Mouse (Mus musculus) G1E (cell line): ENCODE data around the gene Itpkc. TPM values are rescaled to one million over a fixed set of nuclear protein-coding genes. Genes with fewer than 3 reads are reported as not detected.

Experiments used
- ATAC-seq: 2 replicates; pipeline ENCODE4 v1.8.0; 2016; ENCODE audit warnings: mild to moderate bottlenecking; ENCODE audit not compliant: insufficient number of reproducible peaks, poor library complexity, low FRiP score, severe bottlenecking; ENCODE audit errors: extremely low read depth
- DNase-seq: peaks from one replicate; pipeline ENCODE4 v3.0.0; 2012; ENCODE audit warnings: low spot score
- H3K27me3 ChIP-seq: 2 replicates; pipeline ENCODE4 v1.6.1; 2012; ENCODE audit warnings: mild to moderate bottlenecking, low read length, inconsistent platforms; ENCODE audit not compliant: insufficient read depth
- H3K36me3 ChIP-seq: replicated peaks from 2 replicates; pipeline ENCODE3; 2012; ENCODE audit warnings: mild to moderate bottlenecking, inconsistent platforms
- H3K4me1 ChIP-seq: 2 replicates; pipeline ENCODE4 v1.6.1; 2012; ENCODE audit warnings: low read depth, low read length, inconsistent platforms, mixed read lengths; ENCODE audit not compliant: insufficient read depth
- H3K4me3 ChIP-seq: 2 replicates; pipeline ENCODE4 v1.5.1; 2012; ENCODE audit warnings: low read depth, mild to moderate bottlenecking, inconsistent platforms, low read length, moderate library complexity, mixed read lengths
- H3K9me3 ChIP-seq: replicated peaks from 2 replicates; pipeline ENCODE4 v1.6.1; 2012; ENCODE audit warnings: inconsistent platforms
- CTCF ChIP-seq: IDR thresholded peaks from 2 replicates; pipeline ENCODE4 v1.5.1; 2012; ENCODE audit warnings: low read depth, low read length, inconsistent platforms, mixed read lengths
- GATA1 ChIP-seq: IDR thresholded peaks from 2 replicates; pipeline ENCODE4 v1.6.1; 2012; ENCODE audit warnings: borderline replicate concordance, low read length, inconsistent platforms, mixed read lengths
- GATA2 ChIP-seq: IDR thresholded peaks from 2 replicates; pipeline ENCODE4 v1.6.1; 2012; ENCODE audit warnings: low read depth, low read length, inconsistent platforms, borderline replicate concordance
- POLR2AphosphoS5 ChIP-seq: IDR thresholded peaks from 2 replicates; pipeline ENCODE4 v1.6.1; 2012; ENCODE audit warnings: low read depth, low read length, inconsistent platforms; ENCODE audit not compliant: insufficient replicate concordance
- TAL1 ChIP-seq: conservative IDR thresholded peaks from 2 replicates; pipeline ENCODE4 v1.6.1; 2012; ENCODE audit warnings: low read depth, low read length, inconsistent platforms, mixed read lengths
- polyA plus RNA-seq: library from polyadenylated mRNA; stranded (reverse); fragments of >175 nt; gene quantifications from 2 replicates; pipeline ENCODE4 v1.2.3, GENCODE M21; 2012
- total RNA-seq, 2 experiments: library from RNA; stranded (forward) in 1 of 2; stranded (reverse) in 1 of 2; fragments of 200-1000 nt in 1 of 2; fragments of >200 nt in 1 of 2; fragmentation: Nextera tagmentation in 1 of 2; gene quantifications; 2 replicates each; pipeline ENCODE4 v1.2.3; 2014 to 2017

Itpkc gene
- total and polyA plus RNA-seq, 3 experiments, result 3.9 to 5.3 (median 4.6) TPM

- no peak for ATAC-seq
- Histone ChIP-seq H3K4me1 (peaks cover 39% of the 10 kb centered on the region), H3K36me3 (peaks cover 59% of the 10 kb centered on the region), H3K4me3 (no peak overlapping the region), H3K9me3 (no peaks in the 10 kb centered on the region), H3K27me3 (no peaks in the 10 kb centered on the region)
- no peak for DNase-seq
- TF ChIP-seq TAL1, result no peak
- TF ChIP-seq GATA1, result no peak
- TF ChIP-seq GATA2, result no peak
- no peak for TF ChIP-seq CTCF
- TF ChIP-seq POLR2AphosphoS5, result no peak
Observed at GRCm38 (mm10) chr7:27174896-27175295, 53.6 kb downstream of the Itpkc start.

- no peak for TF ChIP-seq POLR2AphosphoS5
- no peak for TF ChIP-seq CTCF
- Histone ChIP-seq H3K4me3 (no peak overlapping the region), H3K4me1 (peaks cover 36% of the 10 kb centered on the region), H3K27me3 (no peaks in the 10 kb centered on the region), H3K9me3 (no peaks in the 10 kb centered on the region), H3K36me3 (peaks cover 62% of the 10 kb centered on the region)
- ATAC-seq (no peak), DNase-seq (no peak)
Observed at GRCm38 (mm10) chr7:27174496-27174895, 54.0 kb downstream of the Itpkc start.

GRCm38 (mm10) chr7:27170981-27171380, 57.5 kb downstream of the Itpkc start:
- no peak for ATAC-seq
- Histone ChIP-seq H3K27me3 (no peaks in the 10 kb centered on the region), H3K9me3 (no peaks in the 10 kb centered on the region), H3K4me3 (no peak overlapping the region), H3K36me3 (peaks cover 78% of the 10 kb centered on the region), H3K4me1 (peaks cover 41% of the 10 kb centered on the region)
- TF ChIP-seq CTCF (no peak), GATA1 (no peak), TAL1 (no peak), GATA2 (no peak), POLR2AphosphoS5 (no peak)
- no peak for DNase-seq

- DNase-seq (no peak), ATAC-seq (no peak)
- Histone ChIP-seq H3K9me3 (no peaks in the 10 kb centered on the region), H3K4me1 (peaks cover 46% of the 10 kb centered on the region), H3K27me3 (no peaks in the 10 kb centered on the region; the same call in 1 of the 2 replicates), H3K36me3 (peaks cover 75% of the 10 kb centered on the region), H3K4me3 (no peak overlapping the region)
- TF ChIP-seq POLR2AphosphoS5 (no peak), TAL1 (no peak), GATA2 (no peak), CTCF (no peak), GATA1 (no peak)
Observed at GRCm38 (mm10) chr7:27168371-27168770, 60.1 kb downstream of the Itpkc start.

- no peak for DNase-seq
- Histone ChIP-seq H3K4me3 (peak overlapping the region; percentile 80), H3K9me3 (no peaks in the 10 kb centered on the region), H3K4me1 (peaks cover 53% of the 10 kb centered on the region), H3K27me3 (no peaks in the 10 kb centered on the region; the same call in 1 of the 2 replicates), H3K36me3 (peaks cover 75% of the 10 kb centered on the region)
- TF ChIP-seq GATA2 (no peak), TAL1 (no peak), POLR2AphosphoS5 (0 out of 2 replicates have a peak, but pooled peaks have one; percentile 47)
- ATAC-seq, result no peak
Observed at GRCm38 (mm10) chr7:27167475-27168094, 60.9 kb downstream of the Itpkc start.

GRCm38 (mm10) chr7:27166614-27167474, 61.6 kb downstream of the Itpkc start, which contains the start of gene Egln2:
TSS of gene Egln2 (minus strand) at chr7:27166802.
- Histone ChIP-seq H3K4me3 (peak within 1 kb of the TSS; percentile 80), H3K4me1 (peaks cover 59% of the 10 kb centered on the region), H3K27me3 (no peaks in the 10 kb centered on the region; the same call in 1 of the 2 replicates), H3K36me3 (peaks cover 75% of the 10 kb centered on the region), H3K9me3 (no peaks in the 10 kb centered on the region)
- TF ChIP-seq POLR2AphosphoS5, result no peak
- no peak for TF ChIP-seq GATA1
- no peak for TF ChIP-seq TAL1
- no peak for TF ChIP-seq CTCF
- no peak for TF ChIP-seq GATA2
- DNase-seq, result peak; percentile 90
- peak; percentile 71 for ATAC-seq
